Comparison of ENCODE assay signal across 8 mouse cellular contexts in genomic region chr13:41016797-41017405, GRCm38 (mm10). TPM values are rescaled to one million over a fixed set of nuclear protein-coding genes. Genes with fewer than 3 reads are reported as not detected.
DNase-seq lines count a peak whose midpoint lies in the region; ATAC-seq and TF ChIP-seq lines count a peak whose summit lies in the region.

No protein-coding gene starts in this region.

- peak overlapping the region; percentile 55 for H3K4me3 ChIP-seq in C2C12 (ENCODE audit: insufficient read depth, poor library complexity, severe bottlenecking)
- peak overlapping the region; percentile 69 for H3K4me3 ChIP-seq in kidney, embryonic 14.5 days (ENCODE audit: low read length)
- peak overlapping the region; percentile 71 for H3K4me3 ChIP-seq in midbrain, embryonic 15.5 days

- H3K36me3 ChIP-seq in C2C12 (ENCODE audit: control insufficient read depth, insufficient read depth) = peaks cover 44% of the 10 kb centered on the region
- H3K36me3 ChIP-seq in kidney, embryonic 14.5 days (ENCODE audit: control insufficient read depth, insufficient read depth, low read length) = peaks cover 42% of the 10 kb centered on the region
- H3K36me3 ChIP-seq in midbrain, embryonic 15.5 days (replicated peaks) = peaks cover 12% of the 10 kb centered on the region; the same call in 1 of the 2 replicates

- H3K79me3 ChIP-seq in C2C12 (ENCODE audit: low read depth) = peaks cover 14% of the 10 kb centered on the region

- H3K9ac ChIP-seq in kidney, embryonic 14.5 days (ENCODE audit: low read depth, low read length) = peak overlapping the region; percentile 75
- H3K9ac ChIP-seq in midbrain, embryonic 15.5 days = peak overlapping the region; percentile 59

- no peaks in the 10 kb centered on the region for H3K27me3 ChIP-seq in C2C12 (ENCODE audit: control insufficient read depth, insufficient read depth, insufficient read length)
- no peaks in the 10 kb centered on the region for H3K27me3 ChIP-seq in kidney, embryonic 14.5 days (ENCODE audit: control insufficient read depth, insufficient read depth, low read length)
- H3K27me3 ChIP-seq in midbrain, embryonic 15.5 days (replicated peaks) = no peaks in the 10 kb centered on the region

- H3K27ac ChIP-seq in kidney, embryonic 14.5 days (ENCODE audit: low read depth, low read length) = peak overlapping the region; percentile 94
- peak overlapping the region; percentile 84; the same call in 1 of the 2 replicates for H3K27ac ChIP-seq in midbrain, embryonic 15.5 days

- ATAC-seq in erythroid progenitor cell, adult 5-6 weeks (replicated peaks; ENCODE audit: low FRiP score, poor library complexity, severe bottlenecking) = 0 out of 2 replicates have a peak, but pooled peaks have one; percentile 16
- ATAC-seq in kidney, embryonic 14.5 days (ENCODE audit: low FRiP score, low TSS enrichment) = 0 out of 2 replicates have a peak, but pooled peaks have one; percentile 4
- ATAC-seq in midbrain, embryonic 15.5 days (replicated peaks) = peak; percentile 13

- H3K79me2 ChIP-seq in C2C12 (ENCODE audit: control insufficient read depth, insufficient read depth) = peaks cover 28% of the 10 kb centered on the region

- H3ac ChIP-seq in C2C12 (ENCODE audit: control insufficient read depth, insufficient read length, low read depth) = peak overlapping the region; percentile 59

- peaks cover 9% of the 10 kb centered on the region for H3K4me1 ChIP-seq in kidney, embryonic 14.5 days (ENCODE audit: control insufficient read depth, insufficient read depth, low read length)
- H3K4me1 ChIP-seq in midbrain, embryonic 15.5 days = peaks cover 23% of the 10 kb centered on the region

- WGBS in kidney, embryonic 14.5 days = 41% methylated on average over 12 of the region's 12 CpGs
- 43% methylated on average over 12 of the region's 12 CpGs for WGBS in midbrain, embryonic 15.5 days

- no peak for TF ChIP-seq CTCF in C2C12 (IDR thresholded peaks at IDR 0.05; ENCODE audit: control insufficient read depth, insufficient read depth, insufficient read length)

- peak; percentile 26 for DNase-seq in adrenal gland, adult 8-10 months
- DNase-seq in adrenal gland, postnatal 4 days (ENCODE audit: low spot score in 2 of 2) = no peak
- no peak for DNase-seq in ovary, postnatal 14 days (ENCODE audit: low spot score)
- DNase-seq in testis, postnatal 10 days (ENCODE audit: low spot score) = no peak

- H3K9me3 ChIP-seq in kidney, embryonic 14.5 days (ENCODE audit: control insufficient read depth, low read length) = no peaks in the 10 kb centered on the region
- H3K9me3 ChIP-seq in midbrain, embryonic 15.5 days = no peaks in the 10 kb centered on the region

- H3K4me2 ChIP-seq in kidney, embryonic 14.5 days (replicated peaks; ENCODE audit: low read depth, low read length) = peak overlapping the region; percentile 78
- H3K4me2 ChIP-seq in midbrain, embryonic 15.5 days = peak overlapping the region; percentile 76

TF ChIP-seq in C2C12, 6 proteins besides CTCF, POLR2A, EP300 and RAD21:
- TF ChIP-seq MAX (IDR thresholded peaks at IDR 0.05) (no peak), MYOG (IDR thresholded peaks at IDR 0.05; ENCODE audit: control insufficient read depth, extremely low read depth, insufficient read length) (no peak), FOSL1 (IDR thresholded peaks at IDR 0.05; ENCODE audit: insufficient read depth, low read length, poor library complexity, severe bottlenecking) (no peak), CEBPB (IDR thresholded peaks at IDR 0.05; ENCODE audit: low read depth) (no peak), USF1 (IDR thresholded peaks at IDR 0.05; ENCODE audit: low read depth) (no peak), MYOD1 (IDR thresholded peaks at IDR 0.05; ENCODE audit: control insufficient read depth, insufficient read length, low read depth) (no peak)

RNA-seq across cellular contexts. Expression of gene Tmem14c, which starts 0.8 kb away (rescaled TPM):
- total RNA-seq in adrenal gland, adult 8-10 months (2022) = 100 to 1,000 TPM; 108 to 169 (median 133) TPM
- 100 to 1,000 TPM; 157 to 168 TPM for total RNA-seq in adrenal gland, postnatal 4 days (2021)
- polyA plus RNA-seq in C2C12 (2012; fragmentation: generic; extraction: Trizol) = 203 TPM
- 628 and 784 TPM in 2 replicates for total RNA-seq in erythroid progenitor cell, adult 5-6 weeks (2015; ENCODE audit: low replicate concordance)
- 461 and 723 TPM in 2 replicates for total RNA-seq in erythroid progenitor cell, adult 5-6 weeks (2017; ENCODE audit: low replicate concordance)
- 225 and 231 TPM in 2 replicates for polyA plus RNA-seq in kidney, embryonic 14.5 days (2014; fragmentation: Nextera tagmentation; extraction: Ambion mirVana)
- 107 and 110 TPM in 2 replicates for polyA plus RNA-seq in midbrain, embryonic 15.5 days (2015; fragmentation: Nextera tagmentation; extraction: Ambion mirVana)

RNA-seq across cellular contexts. Expression of gene Pak1ip1, which starts 16.1 kb away (rescaled TPM):
- 10 to 100 TPM; 55.7 to 64.6 (median 57.4) TPM for total RNA-seq in adrenal gland, adult 8-10 months (2022)
- total RNA-seq in adrenal gland, postnatal 4 days (2021) = 10 to 100 TPM; 63.4 to 66.3 TPM
- polyA plus RNA-seq in C2C12 (2012; fragmentation: generic; extraction: Trizol) = 63.9 TPM
- total RNA-seq in erythroid progenitor cell, adult 5-6 weeks (2015; ENCODE audit: low replicate concordance) = 46.5 and 88.0 TPM in 2 replicates
- total RNA-seq in erythroid progenitor cell, adult 5-6 weeks (2017; ENCODE audit: low replicate concordance) = 63.4 and 63.5 TPM in 2 replicates
- polyA plus RNA-seq in kidney, embryonic 14.5 days (2014; fragmentation: Nextera tagmentation; extraction: Ambion mirVana) = 78.0 and 79.5 TPM in 2 replicates
- 56.2 and 61.4 TPM in 2 replicates for polyA plus RNA-seq in midbrain, embryonic 15.5 days (2015; fragmentation: Nextera tagmentation; extraction: Ambion mirVana)
